Mouse (Mus musculus) frontal cortex, postnatal 14 days (tissue): Measurements from ENCODE around the gene Zfp472.
"Not testable (repeated sequence)": the region's sequence is repeated elsewhere in the genome, so short reads cannot be mapped to it uniquely, and the experiment has no call there.

Experiments used
- DNase-seq, 2 experiments: peaks; one replicate each; pipeline ENCODE4 v3.0.0; 2022; ENCODE audit warnings: low spot score in 2 of 2

The Zfp472 gene

DNA sequence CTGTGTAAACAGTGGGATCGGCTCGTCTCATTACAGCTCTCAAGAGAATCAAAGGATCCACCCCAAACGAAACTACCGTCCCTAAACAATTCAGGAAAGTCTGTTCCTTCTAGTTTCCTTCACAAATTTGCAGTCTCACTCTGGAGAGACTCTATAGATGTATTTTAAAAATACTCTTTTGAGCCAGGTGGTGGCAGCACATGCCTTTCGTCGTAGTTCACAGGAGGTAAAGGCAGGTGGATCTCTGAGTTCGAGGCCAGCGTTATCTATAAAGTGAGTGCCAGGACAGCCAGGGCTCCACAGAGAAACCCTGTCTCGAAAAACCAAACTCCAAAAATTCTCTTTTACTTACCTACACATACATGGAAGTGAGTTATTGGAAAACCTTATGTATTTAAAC is 42.7 kb downstream of the Zfp472 start:
- DNase-seq: no peak

DNA sequence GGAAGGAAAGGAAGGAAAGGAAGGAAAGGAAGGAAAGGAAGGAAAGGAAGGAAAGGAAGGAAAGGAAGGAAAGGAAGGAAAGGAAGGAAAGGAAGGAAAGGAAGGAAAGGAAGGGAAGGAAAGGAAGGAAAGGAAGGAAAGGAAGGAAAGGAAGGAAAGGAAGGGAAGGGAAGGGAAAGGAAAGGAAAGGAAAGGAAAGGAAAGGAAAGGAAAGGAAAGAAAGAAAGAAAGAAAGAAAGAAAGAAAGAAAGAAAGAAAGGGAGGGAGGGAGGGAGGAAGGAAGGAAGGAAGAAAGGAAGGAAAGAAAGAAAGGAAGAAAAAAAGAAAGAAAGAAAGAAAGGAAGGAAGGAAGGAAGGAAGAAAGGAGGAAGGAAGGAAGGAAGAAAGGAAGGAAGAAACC is 54.8 kb downstream of the Zfp472 start:
- DNase-seq: not testable (repeated sequence)
